Mouse (Mus musculus) urinary bladder, postnatal 10 days (tissue): ENCODE data around the gene Nog.

Experiments used
- DNase-seq: peaks from one replicate; pipeline ENCODE4 v3.0.0; 2022; ENCODE audit warnings: low spot score

Nog gene

DNA sequence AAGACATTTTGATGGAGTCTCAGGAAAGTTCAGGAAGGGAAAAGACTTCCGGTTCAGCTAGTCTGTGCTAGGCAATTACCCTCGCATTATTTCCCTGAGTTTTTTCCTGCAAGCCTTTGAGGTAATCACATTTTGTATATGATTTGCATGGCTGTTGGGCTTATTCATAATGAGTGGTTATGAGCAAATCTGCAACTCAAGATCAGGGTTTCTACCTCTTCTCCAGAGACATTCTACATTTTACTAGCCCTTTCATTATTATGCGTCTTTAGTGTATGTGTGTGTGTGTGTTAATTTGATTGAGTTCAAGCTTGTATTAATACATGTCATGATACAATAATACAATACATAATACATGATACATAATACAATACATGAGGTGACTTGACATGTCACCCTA is 34.6 kb downstream of the Nog start:
- no peak for DNase-seq

GRCm38 (mm10) chr11:89265080-89265479 is 37.1 kb downstream of the Nog start:
- no peak for DNase-seq

DNA sequence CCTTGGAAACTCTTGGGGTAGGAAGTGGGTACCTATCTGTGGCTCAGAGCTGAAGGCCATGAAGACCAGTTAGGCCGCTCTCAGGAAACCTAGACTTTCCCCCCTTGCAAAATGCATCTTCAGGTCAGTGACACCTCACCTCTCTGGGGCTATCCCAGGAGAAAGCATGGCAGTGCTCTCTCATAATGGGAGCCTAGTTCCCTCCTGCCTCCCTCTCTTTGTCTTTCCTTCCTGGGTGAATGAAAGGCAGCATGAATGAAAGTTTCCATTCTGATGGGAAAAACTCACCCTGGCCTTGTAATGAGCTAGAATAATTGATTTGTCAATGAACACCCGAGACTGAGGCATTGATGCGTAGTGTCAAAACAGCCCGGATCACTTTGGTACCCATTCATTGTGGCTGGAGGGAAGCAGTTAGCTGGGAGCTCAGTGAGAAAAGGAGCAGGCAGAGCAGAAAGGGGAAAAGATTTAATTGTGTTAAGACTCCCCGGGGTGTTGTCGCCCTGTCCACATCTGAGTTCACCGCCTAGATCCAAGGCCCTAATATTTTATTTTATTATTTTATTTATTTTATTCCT is 42.7 kb downstream of the Nog start:
- DNase-seq, result no peak

DNA sequence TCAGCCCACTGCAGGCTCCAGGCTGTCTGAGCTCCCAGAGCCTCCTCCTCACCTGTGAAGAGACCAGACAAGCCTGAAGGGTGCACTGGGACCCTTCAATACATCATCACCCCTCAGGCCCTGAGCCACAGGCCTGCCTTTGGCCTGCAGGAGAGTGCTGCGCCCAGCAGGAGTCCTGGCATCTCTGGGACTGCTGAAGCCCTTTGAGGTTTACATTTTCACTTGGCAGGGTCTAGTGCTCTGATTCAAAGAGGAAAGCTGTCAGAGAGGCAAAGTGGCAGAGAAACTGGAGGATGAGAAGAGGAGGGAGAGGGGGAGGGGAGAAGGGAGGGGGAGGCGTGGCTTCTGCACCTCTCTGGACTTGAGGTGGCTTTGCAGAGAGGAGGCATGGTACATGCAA is 44.2 kb downstream of the Nog start:
- no peak for DNase-seq

GRCm38 (mm10) chr11:89253973-89254372 is 48.2 kb downstream of the Nog start:
- DNase-seq, result no peak
